Mouse (Mus musculus): ENCODE data around the gene Smtnl1.

GRCm38 (mm10) chr2:84803963-84804362 is 18.5 kb downstream of the Smtnl1 start:
- TF ChIP-seq HCFC1 (IDR thresholded peaks at IDR 0.05; ENCODE audit: borderline replicate concordance, insufficient read depth, low read length) (no peak), ZC3H11A (IDR thresholded peaks at IDR 0.05; ENCODE audit: borderline replicate concordance, low read depth, low read length) (no peak), ZNF384 (IDR thresholded peaks at IDR 0.05; ENCODE audit: low read depth, low read length) (no peak), CHD2 (IDR thresholded peaks at IDR 0.05; ENCODE audit: low read depth, low read length) (no peak), MAFK (IDR thresholded peaks at IDR 0.05; ENCODE audit: insufficient read depth, low read depth, low read length) (no peak)

Measured in ES-E14 (cell line).